Mouse (Mus musculus) adipocyte (in vitro differentiated cells): ENCODE results near the gene Dapp1.
"Not testable (repeated sequence)": the region's sequence is repeated elsewhere in the genome, so short reads cannot be mapped to it uniquely, and the experiment has no call there.

Experiments
- DNase-seq: peaks from one replicate; pipeline ENCODE4 v3.0.0-alpha.2; 2016; ENCODE audit warnings: low spot score

The Dapp1 gene

DNA sequence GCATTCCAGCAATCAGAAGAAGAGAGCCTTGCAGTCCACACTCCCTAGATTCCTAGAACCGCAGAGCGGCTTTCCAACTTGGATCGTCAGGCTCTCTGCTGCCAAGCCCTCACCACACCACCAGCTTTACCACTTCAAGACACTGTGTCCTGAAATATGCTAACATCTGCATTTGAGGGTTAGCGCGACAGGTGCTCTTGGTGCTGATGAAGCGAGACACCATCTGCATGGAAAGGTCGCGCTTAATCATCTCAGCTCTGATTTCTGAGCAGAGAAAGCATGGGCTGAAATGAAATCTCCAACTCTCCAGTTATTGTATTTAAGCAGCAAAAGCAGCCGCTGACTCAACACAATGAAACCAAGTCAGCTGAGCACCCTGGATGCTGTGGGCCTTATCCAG is 8.1 kb upstream of the Dapp1 start:
- DNase-seq, result no peak

DNA sequence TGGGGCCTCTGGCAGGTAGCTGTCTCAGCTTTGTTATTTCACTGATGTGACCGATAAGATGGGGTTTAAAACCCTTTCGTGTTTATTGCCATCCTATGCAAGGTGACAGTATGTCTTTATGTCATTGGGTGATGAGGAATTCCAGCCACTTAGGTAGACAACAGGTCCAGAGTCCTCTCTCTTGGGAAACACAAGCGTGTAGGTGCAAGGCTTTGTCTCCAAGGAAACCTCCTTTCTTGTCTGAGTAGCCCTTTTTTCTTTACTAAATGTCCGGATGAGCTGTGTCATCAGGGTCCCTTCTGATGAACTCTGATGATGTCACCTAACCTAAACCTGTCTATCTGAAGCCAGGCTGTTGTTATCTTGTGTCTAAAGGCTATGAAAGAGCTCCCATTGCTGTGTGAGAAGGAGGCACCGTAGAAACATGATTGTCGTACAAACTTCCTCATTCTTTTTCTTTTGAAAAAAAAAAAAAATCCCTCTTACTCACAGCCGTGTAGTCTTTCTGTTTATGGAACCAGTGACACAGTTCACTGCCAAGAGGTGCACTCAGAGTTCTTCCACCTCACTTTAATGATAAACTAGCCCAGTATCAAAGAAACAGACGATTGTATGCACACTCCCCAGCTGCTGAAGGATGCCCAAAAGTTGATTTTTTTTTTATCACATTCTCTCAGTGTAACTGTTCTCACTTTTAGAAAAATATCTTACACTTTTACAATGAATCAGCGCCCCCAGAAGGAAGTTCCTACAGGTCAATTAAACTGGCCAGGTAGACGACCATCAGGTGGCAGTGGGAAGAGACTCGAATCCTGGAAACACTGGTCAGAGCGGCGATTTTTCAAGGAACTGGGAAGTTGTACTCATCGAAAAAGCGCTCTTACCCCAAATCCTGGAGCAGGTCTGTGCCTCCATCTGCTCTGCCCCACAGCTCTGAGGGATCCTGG is 637 bp downstream of the Dapp1 start:
- no peak for DNase-seq

DNA sequence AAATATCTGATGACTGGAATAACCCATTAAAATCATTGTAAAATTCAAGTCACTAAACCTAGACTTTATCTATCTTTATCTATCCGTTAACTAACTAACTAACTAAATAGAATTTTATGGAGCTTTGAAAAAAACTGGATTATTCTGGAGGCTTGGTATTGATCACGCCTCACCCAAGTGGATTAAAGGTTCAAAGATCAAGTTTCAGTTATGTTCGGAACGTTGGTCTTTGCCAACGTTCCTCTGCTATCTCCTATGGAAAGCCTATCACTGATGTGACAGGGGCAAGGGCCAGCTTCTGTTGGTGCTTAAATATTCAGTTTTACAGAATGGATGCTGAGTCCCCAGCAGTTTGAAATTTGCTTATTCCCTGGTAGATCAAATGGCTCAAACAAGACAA is 3.1 kb downstream of the Dapp1 start:
- DNase-seq, result no peak

DNA sequence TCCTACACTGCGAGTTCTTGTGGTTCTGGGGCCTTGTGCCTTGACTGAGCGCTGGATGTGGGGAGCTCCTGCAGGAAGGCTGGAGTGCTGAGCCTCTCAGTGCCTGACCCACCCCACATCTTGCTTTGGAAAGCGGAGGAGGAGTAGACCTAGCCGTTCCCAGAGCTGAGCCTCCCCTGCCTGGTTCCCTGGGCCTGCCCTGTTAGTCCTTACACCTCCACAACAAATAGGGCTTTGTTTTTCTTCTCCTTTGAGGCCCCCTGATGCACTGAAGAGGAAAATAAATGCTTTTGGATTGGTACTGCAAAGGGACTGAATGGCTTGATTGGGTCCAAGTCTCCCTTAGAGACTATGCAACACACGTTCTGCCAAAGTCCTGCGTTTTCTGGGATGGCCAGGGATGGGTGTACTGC is 3.7 kb downstream of the Dapp1 start:
- DNase-seq, result no peak

DNA sequence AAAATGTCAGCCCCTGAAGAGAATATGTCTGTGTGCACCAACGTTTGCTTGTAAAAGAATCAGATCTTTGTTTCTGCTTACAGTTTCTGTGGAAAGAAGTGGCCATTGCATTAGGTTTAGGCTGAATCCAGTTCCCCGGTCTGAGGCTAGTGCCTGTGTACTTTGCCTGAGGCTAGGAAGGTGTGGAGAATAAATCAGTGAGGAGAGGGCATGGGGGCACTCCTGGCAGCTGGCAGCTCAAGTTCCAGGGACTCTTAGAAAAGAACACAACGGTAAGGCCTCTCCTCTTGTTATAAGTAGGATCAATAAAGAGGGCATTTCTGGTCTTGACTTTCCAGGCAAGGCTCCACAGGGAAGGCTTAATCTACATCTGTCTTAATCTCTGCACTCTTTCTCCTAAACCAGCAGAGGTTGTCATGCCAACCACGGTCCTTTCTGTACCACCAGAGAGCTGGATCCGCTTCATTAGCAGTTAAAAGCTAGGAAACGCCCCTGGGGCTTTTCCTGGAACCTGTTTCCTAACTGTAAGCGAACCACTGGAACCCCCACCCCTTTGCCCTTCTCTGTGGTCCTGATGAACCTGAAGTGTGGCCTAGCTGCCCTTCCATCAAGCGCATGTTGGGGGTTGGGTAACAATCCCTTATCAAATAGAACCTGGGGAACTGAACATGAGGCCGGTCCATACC is 4.3 kb downstream of the Dapp1 start:
- no peak for DNase-seq

DNA sequence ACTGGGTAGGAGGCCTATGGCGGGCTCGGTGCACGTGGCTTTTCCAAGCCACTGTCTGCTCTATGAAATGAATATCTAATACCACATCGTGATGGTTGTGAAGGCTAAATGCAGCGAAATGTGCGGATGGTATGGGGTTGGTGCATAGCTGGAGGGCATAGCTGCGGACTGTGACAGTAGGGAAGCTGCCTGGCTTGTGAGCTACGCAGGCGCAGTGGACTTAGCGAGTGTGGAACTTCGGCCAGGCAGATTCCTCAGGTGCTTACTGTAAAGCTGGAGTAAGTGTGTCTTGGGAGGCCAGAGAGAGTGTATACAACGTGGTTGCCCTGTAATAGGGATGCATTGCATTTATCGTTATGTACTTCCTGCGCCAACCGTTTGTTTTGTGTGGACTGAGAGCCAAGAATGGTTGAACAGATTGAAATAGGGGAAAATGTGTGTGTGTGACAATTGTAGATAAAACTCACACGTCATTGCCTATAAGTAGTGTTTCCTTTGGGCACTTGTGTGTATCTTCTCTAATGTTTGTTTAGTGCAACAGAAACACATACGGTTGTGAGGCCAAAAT is 5.4 kb downstream of the Dapp1 start:
- no peak for DNase-seq

DNA sequence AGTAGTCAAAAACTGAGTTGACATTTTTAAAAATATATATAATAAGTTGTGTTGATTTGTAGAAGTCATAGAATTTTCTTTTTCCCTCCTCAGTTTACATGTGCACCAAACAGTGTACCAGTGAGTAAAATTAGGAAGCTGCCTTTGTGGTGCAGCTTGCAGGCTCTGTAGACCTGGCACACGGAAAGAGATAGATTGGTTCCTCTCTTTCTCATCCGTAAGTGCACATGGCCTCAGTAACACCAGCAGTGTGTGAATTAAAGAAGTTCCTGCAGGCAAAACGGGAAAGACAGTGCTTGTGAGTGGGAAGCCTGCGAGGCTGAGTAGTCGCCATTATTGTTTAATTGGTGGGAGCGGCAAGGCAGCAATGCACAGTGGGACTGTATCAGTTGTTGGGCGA is 5.9 kb downstream of the Dapp1 start:
- DNase-seq, result no peak

DNA sequence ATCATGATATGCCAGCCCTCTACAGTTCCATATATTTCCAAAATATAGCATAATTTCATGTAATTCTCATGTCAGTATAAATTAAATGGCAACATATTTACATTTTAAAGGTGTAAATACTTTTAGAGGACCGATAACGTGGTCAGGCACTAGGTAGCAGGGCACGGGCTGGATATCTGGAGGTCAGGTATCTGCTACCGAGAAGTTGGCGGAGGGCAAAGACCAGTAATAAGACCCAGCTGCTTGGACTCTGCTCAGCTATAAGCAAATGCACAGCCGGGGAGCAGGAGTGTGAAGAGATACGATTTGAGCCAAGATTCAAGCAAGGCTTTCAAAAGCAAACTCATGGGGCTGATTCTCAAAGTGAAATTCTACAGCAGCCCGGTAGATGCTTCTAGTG is 7.0 kb downstream of the Dapp1 start:
- DNase-seq, result no peak

DNA sequence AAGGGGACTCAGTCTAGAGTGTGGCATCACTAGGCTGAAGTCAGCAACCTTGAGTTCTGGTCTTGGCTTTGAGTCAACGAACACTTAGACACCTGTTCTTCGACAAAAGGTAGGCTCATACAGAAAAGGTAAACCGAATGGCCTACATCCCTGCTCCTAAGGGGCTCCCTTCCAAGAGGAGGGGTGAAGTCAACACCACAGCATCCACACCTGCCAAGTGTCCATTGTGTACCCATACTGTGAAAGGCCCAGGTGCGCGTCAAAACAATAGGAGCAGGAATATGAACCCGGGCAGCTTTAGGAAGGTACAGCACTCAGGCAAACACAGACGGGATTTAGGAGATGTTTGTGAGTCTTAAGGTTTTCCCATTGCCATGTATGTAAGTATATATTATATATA is 8.4 kb downstream of the Dapp1 start:
- no peak for DNase-seq

DNA sequence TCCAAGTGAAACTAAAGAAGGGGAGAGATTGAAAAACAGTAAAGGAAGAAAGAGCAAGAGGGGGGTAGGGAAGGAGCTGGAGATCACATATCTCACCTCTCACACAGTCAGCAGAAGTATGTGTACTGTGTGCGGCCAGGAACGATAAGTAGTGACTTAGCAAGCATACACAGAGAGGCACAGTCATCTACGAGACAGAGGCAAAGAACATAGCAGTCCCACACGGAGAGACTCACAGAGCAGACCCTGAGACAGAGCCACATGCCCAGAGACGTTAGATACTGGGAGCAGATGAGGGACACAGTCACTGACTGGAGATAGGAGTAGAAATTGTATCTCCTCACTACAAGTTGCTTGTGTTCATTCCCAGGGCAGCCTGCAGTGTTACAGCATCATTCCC is 9.1 kb downstream of the Dapp1 start:
- DNase-seq, result no peak

DNA sequence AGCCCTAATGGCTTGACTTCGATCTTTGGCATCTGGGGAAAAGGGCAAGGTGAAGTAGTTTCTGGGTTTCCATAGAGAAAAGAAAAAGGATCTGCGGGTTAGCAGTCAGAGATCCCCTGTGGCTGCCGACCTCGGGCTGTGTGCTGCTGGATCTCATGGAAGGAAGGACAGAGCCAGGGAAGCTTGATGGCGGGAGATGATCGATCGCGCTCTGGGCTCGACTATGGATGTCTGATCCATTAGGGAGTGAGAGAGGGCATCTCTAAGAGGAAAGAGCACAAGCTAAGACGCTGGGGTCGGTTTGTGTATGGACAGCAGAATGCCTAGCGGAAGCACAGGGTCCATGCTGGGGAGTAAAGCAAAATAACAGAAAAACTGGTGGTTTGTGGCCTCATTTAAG is 11.4 kb downstream of the Dapp1 start:
- DNase-seq, result no peak

DNA sequence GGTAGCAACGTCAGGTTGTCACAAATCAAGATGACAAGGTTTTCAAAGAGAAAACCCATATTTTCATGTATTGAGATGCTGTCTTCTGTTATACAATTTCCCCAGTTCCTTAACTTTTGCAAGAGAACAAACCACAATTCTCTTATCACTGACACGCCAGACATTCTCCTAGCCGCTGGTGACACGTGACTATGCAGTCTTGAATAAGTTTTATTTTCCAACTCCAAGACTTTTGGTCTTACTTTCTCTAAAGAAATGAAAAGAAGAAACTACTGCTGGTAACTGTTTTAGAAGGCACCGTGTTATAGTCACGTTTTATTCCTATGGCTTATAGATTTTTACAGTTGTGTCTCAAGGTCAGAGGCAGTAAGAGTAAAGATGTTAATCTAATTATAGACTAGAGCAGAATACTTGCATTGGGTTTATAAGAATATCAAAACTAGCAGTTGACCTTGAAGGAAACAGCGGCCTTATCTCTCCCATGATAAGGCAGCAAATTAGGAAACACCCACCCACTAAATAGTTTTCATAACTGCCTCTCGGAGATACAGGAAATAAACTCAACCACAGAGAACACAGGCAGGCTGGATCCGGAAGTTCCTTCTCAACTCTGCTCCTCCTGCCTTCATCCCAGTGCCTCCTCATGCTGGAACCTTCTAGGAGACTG is 12.4 kb downstream of the Dapp1 start:
- DNase-seq, result no peak

DNA sequence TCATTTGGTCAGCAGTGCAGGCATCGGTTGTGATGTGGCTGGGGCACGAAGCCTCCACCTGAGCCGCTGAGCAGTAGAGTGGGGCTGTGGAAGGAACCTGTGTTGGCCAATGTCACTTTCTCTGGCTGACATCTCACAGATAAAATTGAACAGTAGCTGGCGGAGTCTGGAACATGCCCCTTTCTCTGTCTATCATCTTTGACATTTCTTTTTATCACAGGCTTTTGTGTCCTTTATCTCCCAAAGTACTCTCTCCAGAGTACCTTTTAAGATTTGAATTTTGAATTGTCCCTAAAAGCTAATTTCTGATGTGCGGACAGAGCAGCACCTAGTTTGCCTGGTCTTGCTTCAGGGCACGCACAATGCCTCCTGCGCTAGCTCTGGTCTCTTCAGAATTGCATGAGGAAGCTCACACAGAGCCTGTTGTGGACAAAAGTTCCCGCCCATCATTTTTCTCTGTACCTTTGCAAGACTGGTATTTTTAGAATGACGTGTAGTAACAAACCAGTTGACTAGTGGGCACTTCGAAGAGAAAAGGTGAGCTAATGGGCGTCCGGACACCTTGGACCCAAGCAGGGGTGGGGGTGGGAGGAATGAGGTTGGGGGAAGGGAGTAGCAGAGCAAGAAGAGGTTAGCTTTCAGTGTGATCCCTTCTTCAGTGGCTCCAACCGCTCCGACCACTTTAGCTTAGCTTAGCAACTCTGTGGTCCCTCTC is 13.1 kb downstream of the Dapp1 start:
- DNase-seq, result no peak

DNA sequence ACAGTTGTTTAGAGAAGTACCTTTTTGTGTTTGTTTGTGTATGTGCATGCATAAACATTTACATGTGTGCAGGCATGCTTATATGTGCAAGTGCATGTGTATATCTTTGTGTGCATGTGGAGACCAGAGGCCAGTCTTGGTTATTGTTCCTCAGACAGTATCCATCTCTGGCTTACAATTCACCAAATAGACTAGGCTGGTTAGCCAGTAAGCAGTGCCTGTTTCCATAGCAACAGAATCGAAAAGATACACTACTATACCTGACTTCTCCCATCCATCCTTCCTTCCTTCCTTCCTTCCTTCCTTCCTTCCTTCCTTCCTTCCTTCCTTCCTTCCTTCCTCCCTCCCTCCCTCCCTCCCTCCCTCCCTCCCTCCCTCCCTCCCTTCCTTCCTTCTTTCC is 17.3 kb downstream of the Dapp1 start:
- DNase-seq, result not testable (repeated sequence)

DNA sequence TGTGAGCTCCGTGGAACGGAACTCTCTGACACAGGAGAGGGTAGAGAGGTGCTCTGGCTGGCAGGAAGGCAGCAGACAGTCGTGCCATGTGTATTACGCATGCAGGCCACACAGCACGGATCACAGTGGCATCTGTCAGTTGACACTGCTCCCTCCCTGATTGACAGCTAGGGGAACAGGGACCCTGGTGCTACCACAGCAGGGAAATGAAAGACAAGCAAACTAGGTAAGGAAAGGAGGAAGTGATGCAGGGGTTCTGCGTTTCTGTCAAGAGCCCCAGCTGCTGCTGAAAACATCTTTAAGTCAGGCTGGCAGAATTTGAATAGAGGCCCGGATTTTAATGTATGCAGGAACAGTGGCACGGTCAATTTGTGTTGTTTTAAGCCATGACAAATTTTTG is 17.8 kb downstream of the Dapp1 start:
- DNase-seq, result no peak

DNA sequence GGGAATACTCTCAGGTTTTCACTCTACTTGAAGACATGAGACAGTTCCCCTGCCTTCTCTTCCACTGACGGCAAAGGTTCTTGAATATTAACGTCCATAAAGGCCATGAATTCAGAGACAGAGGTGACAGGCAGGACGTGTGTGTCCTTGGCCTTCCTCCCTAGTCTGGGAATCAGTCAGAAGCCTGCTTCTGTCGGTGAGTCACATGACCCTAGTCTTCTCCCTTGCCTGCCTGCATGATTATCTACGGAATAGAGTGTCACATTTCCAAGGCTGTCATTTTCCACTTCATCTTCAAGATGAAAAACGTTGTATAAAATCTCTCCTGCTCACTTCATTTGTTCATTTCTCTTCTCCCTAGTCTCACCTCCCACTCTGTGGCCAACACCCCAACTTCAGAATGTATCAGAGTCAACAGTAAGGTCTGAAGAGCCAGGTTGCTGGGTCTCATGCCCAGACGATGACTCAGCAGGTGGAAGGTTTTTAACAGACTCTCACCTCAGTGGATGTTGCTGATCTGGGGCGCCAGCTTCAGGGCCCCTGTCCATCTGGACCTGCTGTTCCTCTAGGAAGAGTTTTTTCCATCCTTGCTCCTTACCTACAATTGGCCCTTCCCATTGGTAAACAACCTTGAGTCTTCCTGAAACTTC is 19.5 kb downstream of the Dapp1 start:
- no peak for DNase-seq

DNA sequence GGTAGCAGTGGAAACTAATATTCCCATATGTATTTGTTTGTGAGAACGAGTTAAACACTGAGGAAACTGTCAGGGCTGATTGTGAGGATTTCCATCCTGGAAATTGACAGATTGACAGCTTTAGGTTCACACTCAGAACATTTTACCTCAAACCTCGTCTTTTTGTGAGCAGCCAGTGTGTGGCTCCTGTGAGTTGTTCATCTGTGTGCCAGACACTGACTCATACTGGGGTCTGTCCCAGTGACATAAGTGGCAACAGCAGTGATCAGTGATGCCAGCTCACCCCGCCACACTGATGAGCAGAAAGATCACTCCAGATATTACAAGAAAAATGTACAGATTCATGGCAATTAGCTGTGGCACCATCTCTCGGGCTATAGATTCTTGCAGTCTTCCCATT is 21.9 kb downstream of the Dapp1 start:
- DNase-seq, result no peak

DNA sequence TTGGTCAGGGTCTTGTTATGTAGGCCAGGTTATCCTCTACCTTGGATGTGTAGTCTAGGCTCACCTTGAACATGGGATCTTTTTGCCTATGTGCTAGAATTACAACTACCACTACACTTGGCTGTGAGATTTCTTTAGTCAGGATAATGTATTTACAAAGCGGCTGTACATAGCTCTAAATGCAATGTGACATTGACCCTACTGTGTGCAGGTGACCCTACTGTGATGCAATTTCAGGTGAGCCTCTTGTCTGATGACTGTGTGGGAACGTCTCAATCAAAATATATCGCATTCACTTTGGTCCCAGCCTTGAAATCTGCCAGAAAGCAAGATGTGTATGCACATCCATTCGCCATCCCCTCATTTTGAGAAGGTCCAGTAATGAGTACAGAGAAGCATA is 23.0 kb downstream of the Dapp1 start:
- no peak for DNase-seq

DNA sequence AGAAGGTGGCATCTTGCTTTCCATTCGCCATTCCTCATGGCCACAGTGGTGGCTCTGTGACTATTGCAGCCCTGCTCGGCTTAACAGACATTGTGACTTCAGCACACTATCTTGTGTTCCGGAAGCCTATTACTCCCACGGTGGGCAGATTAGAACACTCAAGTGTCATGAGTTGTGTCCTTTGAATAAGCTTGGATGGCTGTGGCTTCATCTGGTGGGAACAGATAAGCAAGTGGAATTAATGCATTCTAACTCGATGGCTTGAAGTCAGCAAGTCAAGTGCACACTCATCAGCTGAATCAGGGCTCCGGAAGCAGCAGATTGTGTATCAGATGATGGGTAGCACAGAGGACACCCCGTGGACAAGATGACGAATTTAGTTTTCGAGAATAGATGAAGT is 23.5 kb downstream of the Dapp1 start:
- no peak for DNase-seq

DNA sequence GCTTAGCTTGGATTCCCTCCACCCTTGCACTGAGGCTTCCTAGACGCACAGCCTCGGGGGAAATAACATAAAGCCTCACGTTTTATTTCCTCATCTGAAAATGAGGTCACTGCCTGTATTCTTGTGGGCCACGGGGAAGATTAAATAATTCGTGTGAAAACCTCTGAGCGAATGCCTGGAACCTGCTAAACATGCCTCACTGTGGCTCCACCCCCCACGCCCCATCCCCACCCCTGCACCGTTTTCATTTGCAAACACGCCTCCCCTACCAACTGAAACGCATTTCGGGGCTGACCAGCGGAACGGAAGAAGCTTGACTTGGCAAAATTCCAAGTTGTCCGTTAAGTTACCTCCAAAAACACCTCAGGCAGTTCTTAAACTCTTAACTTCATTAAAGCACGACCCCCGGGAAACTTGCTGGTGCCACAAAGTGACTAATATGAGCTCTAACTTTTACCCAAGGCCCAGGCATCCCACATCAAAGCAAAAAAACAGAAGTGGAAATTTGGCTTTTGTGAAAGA is 25.7 kb downstream of the Dapp1 start:
- DNase-seq, result no peak

DNA sequence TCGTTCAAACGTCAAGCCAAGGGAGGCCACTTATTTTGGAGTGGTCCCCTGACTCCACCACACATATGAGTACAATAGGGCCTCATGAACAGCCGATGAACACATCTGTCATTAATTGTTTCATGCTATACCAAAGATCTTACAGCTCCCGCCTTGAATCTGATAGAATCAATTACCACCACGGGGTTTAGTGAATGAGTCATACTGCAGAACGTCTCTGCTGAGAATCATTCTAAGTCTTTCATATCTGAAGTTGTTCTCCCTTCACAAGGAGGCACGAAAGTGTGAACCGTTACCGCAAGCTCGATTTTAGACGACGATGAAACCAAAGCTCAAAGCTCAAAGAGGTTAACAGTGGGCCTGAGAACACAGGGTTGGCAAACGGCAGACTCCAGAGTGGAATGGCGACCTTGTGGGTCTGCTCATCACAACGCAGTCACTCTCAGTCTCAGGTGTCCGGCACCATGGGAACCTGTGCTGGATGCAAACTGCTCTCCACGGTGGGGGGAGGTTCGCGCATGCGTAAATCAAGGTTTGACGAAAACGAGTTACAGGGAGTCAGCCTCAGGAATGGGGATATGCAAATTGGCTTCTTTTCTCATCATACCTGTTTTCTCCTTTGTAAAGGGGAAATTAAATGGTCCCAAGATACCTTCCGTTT is 27.0 kb downstream of the Dapp1 start:
- no peak for DNase-seq
